Mouse (Mus musculus): ENCODE measurements around the gene Ryk.

Gene Ryk

DNA sequence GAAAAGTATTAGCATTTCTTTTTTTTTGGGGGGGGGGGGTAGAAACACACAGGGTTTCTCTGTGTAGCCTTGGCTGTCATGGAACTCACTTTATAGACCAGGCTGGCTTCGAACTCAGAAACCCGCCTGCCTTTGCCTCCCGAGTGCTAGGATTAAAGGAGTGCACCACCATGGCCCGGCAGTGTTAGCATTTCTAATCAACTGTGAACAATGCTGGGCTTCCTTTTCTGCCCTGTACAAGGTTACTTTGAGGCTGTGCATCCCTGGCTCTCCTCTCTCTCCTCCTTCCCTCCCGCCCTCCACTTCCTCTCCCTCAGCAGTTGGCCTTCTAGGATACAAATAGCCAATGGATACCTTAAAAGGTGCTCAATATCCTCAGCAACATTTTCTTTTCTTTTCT is 114.0 kb downstream of the Ryk start:
- DNase-seq (ENCODE audit: low spot score in 2 of 2) = peak in 1 of 2 experiments; percentile 4

DNA sequence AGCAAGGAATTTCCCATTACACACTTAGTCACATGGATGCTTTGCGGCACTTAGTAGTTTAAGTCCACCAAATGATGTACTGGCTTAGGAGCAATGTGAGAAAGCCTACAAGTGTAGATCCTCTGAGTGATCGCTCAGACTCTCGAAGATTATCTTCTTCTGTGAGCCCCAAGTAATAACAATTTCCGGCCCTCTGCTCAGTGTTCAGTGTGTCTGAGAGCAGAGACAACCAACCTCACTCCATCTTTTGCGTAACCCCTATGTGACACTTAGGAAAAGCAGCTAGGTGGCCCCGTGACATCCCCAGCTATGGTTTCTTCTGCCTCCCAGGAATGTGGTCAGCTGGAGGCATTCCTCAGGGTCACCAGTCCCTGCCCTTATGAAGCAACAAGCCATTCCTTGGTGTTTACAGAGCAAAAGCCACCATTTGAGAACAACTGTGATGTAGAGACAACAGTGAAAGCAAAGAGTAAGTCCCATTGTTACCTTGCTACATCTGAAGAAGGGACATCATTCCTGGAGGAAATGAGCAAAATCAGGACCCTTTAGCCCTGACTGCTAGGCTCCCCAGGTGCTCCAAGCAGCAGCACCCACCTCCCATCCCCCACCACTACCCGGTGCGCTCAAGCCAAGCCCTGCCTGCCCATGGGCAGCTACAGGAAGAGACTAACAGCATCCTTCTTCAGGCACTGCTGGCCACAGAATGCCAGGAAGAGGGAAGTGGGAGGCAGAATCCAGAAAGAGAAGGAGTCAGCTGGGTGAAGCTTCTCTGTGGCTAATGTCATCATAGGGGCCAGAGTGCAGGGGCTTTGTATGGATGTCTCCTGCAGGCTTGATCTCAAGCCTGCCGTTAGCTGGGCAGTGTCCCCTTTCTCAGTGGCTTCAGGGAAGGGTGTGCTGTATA is 116.6 kb downstream of the Ryk start:
- no peak for DNase-seq (ENCODE audit: low spot score in 2 of 2)

- no peak for DNase-seq (ENCODE audit: low spot score in 2 of 2)
Observed at GRCm38 (mm10) chr9:102955866-102956265, 121.1 kb downstream of the Ryk start.

All from urinary bladder, postnatal 4 days (tissue).